Mouse (Mus musculus): ENCODE data around the gene Erfe.
A peak's percentile ranks its signal among the peaks of the same experiment; 100 is the strongest.

Gene Erfe

DNA sequence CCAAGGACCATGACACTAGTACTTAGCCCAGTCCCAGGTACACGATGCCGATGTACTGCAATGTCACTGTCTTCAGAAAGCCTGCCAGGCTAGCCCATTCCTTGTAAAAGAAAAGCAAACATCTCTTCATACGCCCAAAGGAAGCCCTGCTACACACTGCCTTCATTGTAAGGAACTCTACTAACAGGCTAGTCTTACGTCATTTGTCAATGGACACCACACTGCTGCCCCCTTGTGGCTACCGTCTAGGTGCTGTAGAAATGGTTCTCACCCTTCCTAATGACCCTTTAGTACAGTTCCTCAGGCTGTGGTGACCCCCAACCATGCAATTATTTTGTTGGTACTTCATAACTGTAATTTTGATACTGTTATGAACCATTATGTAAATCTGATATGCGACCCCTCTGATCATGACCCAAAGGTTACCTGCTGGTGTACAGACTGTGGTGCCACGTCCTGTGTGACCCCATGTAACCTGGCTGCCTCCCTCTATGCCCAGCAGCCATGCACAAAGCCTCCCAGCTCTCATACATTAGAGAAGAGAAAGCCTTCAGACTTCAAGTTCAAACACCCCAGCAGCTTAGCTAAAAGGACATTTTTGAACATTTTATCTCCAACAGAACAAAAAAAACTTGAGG lies 14.3 kb downstream of the Erfe start:
- peak; percentile 83 for DNase-seq

DNA sequence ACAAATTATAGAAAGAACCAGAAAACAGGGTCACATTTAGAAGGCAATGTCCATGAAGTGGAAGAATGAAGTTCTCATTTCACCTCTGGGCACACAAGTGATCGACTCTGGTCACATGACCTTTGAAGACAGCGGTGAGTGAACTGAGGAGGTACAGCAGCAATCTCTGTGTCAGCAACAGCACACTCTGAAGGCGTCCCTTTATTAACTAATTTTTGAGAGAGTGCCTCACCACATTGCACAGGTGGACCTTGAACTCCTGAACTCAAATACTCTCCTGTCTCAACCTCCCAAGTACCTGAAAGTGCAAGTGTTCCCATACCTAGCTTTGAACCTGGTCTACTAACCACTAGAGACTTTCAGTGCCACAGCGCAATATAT lies 14.9 kb downstream of the Erfe start:
- peak; percentile 59 for DNase-seq

DNA sequence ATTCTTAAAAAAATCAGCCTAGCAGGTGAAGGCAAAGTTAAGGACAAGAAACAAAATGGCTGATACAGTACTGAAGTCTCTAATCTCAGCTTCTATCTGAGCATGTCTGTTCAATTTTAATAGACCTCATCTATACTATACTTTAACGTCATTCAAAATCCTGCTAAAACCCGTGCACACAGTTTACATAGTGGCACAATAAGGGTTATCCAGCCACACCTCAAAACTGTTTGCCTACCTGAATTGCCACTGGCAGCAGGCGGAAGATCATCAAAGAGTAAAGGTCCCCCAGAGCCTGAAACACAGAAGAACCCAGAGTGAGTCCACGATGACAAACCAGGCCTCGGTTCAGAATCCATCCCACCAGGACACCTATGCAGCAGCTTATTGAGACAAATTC lies 24.1 kb downstream of the Erfe start:
- DNase-seq, result no peak

DNA sequence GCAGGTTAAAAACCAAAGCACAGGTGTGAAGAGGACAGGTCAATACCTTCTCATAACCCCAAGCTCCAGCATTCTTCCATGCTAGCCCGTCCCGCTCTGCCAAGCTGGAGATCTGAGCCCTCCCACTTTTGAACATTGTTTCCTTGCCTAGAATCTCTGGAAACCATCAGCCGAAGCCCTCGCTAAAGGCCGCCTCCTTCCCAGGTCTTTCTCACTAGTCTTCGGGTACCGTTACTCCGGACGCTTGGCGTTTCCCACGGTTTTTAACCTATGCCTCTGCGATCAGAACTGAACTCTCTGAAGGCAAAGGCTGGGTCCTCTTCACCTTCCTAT lies 31.7 kb downstream of the Erfe start:
- no peak for DNase-seq

DNA sequence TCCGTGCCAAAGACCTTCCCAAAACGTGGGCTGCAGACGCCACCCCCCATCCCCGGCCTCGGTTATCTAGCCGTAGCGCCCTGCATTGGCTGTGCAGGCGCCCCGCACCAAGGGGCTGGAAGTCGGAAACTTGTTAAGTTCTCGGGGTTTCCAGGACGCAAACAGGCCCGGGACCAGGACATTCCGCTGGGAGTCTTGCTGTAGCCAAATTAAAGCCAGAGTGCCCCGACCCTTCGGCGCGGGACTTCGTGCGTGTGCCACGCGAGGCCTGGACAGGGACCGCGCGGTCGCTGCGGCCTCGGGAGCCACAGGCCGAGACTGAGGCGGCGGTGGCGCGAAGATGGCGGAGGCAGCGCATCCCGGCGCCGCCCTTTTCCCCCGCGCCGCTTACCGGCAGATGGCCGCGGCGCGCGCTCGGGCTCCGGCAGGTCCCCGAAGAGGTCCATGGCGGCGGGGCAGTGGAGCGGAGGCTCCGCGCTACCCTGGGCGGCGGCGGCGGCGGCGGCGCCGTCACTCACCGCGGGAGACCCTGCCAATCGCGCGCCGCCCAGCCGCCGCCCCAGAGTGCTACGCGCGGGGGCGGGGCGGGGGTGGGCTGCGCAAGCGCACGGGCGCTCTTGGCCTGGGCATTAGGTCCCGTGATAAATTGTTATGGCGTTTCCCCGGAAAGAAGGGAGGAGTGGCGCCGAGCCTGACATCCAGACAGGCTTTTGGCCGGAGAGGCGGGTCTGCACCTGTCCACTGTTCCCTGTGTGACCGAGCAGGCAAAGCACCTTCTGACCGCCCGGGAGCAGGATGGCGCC lies 32.2 kb downstream of the Erfe start, which contains the start of gene Ilkap:
Ilkap (minus strand) TSS at position 556 of the 803 bp plus-strand sequence.
- peak; percentile 87 for DNase-seq

DNA sequence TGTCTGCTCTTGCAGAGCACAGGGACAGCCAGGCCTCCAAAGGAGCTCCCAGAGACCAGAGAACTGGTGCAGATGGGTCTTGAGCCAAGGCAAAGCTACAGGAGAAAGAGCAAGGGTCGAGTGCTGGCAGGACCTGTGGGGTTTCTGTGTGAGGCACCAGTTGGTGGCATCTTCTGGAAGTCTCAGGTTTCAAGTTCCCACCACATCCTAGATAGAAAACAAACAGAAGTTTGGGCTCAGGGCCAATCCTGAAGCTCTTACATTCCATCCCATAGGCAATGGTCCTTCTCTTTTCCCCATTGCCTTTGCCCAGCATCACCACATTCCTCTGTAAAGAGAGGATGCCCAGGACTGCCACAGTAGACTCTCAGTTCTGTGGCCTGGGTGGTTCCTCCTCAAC lies 38.7 kb downstream of the Erfe start:
- no peak for DNase-seq

DNA sequence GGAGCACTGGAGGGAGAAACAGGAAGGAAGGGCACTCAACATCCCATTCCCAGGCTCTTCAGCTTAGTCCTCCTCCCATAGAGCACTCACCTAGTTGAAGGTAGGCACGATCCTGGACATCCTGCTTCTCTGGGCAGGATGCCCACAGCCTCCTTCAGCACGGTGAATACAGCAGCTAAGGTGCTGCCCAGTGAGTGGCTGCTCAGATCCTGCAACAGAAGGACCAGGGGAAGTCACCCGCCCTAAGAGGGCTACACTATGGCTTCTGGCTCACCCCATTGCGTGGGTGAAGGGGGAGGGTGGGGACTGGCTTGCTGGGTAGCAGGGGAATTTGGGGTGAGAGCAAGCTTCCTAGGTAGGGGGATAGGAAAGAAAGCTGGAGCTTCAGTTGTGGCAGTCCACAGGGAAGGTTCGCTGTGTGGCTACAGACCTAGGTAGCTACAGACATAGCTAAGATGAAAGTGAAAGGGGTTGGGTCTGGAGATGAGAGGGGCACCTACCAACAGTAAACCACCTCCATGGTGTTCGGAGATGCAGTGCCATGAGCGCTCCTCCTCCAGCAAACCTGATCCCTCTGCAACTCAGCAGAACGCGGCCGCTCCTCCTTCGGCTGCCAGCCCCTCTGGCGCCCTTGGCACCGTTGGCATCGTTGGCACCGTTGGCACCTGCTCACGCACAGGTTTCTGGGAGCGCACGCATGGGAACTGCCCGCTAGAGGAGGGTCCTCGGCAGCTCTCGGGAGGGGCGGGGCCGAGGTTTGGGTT lies 39.4 kb downstream of the Erfe start:
- no peak for DNase-seq

DNA sequence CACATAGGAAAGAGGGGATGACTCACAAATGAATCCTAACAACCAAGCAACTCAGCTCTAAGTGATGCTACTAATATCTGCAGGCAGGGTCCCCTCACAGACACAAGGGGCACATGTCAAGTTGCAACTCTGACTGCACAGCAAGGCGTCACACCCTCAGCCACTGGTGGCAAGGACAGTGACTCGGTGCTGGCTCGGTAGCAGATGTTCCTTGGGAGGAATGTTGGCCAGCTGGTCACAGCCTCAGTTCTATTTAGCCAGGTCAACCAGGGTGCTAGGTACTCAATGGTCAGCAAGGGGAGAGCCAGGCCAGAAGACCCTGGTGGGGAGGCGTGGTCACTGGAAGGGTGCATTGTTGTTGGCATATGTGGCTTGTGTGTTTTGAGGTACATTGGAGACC lies 41.6 kb downstream of the Erfe start:
- DNase-seq, result no peak

DNA sequence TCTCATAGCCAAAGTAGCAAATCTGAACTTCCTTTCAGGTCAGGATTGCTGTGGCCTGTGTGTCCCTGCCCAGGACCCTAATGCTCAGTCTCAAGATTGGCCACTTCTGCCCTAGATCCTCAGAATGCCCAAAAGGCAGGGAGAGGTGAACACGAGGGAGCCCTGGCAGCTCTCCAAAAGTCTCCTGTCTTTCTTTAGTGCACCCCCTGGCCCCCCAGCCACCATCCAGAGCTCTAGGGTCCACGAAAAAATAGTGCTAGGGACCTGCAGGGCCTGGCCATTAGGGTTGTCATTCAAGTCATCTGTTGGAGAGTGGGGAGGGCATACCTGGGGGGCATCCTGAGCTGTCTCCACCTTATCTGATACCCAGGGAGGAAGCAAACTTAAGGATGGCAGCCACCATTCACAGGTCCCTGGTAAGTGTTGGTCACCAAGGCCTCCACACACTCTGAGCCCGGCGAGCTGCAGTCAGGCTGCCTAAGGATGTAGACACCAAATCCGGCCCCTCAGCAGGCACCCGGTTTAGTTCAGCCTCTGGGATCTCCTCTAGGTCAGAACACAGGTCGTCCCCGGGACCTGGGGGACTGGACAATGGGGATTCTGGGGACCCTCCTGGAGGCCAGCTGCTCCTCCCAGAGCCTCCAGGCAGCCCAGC lies 45.5 kb downstream of the Erfe start:
- no peak for DNase-seq

DNA sequence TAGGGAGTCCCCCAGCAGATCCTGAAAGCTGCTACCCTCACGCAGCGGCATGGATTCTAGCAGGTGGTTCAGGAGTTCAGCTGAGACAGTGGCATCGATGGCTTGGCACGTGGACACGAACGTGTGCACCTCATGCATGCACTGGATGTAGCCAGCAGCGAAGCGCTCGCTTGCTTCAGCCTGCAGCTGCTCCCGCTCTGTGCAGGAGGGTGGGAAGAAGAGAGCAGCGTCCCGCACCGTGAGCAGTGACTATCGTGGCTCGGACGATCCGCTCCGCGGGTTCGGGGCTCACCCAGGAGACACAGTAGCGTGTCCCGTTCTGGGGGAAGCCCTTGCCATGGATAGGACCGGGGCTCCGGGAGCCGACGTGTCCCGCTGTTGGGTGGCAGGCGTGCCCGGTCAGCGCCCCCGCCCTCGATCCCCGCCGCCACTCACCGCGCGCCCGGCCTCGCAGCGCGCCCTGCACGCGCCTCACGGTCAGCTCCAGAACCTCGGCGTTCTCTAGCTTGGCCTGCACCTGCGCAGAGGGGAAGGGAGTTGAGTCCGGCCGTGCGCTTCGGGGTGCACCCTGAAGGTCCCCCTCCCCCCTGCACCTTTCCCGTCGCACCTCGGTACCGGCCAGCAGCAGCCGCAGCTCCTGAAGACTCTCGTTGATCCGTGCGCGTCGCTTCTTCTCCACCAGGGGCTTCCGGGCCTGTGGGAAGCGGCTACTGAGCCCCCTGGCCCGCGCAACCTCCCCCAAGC lies 46.2 kb downstream of the Erfe start:
- DNase-seq, result peak; percentile 53

DNA sequence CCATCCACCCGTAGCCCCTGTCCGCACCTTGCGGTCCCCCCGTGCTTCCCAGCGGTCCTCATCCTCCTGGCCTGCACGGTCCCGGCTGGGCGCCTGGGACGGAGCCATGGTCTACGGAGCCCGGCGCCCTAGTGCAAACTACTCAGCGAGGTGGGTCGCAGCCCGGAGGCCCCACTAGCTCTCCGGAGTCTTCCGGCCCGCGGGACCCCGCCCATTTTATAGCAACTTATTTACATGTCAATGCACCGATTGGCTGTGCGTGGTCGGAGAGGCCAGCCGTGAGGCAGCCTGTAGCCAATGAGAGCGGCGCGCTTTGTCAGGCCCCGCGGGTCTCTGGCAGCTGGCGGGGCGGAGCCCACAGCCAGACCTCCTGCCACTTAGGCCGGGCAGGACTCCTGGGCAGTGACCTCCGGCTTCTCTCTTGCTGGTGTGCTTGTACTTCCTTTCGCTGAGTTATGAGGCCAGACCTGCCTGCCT lies 46.8 kb downstream of the Erfe start:
- DNase-seq, result peak; percentile 98

DNA sequence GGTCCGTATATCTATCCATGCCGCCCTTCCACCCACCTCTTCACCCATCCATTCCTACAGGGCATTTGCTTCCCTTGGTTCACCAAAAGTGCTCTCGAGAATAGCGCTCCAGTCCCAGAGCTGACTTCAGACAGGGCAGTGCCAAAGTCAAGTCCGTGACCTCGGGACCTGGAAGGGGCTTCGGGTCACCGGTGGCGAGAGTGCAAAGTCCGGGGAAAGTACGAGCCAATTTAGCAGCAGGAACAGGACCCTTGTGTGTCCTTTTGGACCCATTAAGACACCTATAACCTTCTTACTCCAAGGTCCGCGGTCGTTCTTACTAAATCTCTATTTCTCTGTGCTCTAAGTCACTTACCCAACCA lies 47.3 kb downstream of the Erfe start:
- DNase-seq, result peak; percentile 94

DNA sequence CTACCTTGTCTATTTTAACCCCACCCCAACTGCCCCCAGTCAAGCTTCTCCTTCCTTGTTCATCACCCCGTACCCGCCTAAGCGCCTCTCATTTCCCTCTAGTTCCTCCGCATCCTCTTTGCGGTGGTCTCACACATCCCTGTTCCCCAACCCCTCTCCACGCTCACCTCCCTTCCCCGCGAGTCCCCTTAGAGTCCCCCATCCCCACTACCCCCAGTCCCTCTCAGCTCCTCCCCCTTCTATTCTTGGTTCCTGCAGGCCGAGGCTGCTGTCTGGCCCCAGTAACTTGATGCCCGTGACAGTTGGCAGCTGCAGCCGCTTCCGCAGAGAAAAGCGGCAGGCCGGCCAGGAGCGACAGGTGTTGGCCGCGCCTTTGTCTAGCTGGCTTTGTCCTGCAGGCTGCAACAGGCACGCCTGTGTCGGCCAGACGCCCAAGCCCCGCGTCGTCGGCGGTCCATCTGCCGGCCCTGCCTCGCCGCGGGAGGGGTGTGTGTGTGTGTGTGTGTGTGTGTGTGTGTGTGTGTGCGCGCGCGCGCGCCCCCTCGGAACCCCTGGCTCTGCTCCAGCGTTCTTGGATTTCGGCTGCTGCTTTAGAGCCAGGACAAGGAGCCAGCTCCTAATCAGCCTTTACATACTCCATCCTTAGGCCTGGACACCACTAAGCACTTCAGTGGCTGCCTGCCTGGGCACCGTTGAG lies 47.8 kb downstream of the Erfe start, which contains the start of gene Hes6:
Hes6 (minus strand) TSS at position 141 of the 697 bp plus-strand sequence.
- DNase-seq, result peak; percentile 69

DNA sequence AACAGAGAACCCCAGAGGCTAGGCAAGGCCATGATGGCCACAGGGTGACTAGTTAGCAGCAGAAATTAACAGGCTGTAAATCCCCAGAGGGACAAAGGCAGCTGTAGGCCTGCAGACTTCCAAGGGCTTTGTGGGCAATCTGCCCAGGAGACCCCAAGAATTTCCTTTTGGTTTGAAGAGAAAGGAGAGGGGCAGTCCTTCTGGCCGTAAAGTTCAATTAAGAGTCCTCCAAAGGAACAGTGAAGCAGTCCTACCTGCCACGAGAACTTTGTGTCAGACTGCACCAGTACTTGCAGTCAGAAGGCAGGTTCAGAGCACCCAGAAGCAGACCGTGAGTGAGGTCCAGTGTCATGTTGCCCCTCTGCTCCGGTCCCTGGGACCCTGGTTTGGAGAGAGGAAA lies 48.7 kb downstream of the Erfe start:
- no peak for DNase-seq

DNA sequence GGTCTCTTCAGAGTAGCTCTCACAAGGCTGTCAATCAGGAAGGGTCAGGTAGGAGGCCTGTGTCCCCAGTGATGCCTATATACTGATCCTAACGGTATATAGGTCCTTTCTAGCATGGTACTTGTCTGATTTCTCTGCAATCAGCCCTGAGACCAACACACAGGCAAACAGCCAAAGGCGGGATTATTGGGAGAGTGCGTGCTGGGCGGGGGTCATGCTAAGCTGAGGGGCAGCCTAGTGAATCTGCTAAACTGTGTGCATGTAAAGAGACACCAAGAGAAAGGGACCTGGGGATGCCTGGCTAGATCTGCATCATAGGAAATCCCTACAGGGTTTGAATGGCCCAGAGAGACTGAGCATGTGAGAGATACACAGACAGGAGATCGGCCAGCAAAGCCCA lies 49.1 kb downstream of the Erfe start:
- no peak for DNase-seq

DNA sequence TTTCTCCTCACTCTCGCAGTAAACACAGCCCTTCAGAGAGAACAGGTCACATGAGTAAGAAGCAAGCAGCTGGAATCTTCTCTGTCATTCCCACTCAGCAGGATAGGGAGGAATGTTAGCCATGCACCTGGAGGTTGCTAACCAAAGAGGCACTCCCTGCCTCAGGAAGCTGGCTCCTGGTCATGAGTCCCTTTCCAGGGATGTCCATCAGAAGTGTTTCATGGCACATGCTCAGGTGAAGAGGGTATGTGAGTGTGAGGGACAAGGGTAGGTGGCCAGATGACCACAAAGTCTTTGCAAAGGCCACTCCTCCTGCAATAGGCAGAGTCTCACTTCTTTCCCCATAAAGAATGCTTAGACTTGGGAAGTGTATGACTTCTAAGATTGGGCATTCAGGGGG lies 51.8 kb downstream of the Erfe start:
- DNase-seq, result no peak

DNA sequence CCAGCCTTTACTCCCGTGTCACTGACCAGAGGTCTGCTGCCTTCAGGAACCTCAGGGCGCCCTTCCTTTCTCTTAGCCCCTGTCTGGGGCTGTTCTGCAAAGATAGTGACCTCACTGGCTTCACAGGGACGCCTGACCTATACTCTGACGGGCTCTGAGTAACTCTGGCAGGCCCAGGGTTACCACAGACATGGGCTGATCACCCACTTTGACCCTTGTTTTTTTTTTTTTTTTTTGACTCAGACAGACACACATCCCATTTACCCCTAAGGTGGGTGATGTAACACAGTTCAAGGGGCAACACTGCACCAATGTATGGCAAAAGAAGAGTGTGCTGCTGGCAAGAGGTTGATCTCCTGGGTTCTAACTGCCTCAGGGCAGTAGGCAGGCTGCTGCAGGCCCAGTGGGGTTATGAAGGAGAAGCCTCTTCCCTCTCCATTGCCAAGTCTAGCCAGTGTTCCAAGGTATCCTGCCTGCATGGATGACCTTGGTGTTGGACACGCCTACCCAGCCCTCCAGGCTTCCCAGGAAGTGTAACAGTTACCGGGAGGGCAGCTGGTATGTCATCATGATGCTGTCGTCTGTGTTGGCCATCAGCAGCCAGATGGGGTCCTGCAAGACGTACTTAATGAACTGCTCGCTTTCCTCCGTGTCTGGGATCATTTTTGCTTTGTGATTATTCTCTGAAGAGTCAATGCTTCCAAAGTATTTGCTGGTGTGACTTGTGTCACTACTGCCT lies 53.8 kb downstream of the Erfe start:
- DNase-seq, result no peak

DNA sequence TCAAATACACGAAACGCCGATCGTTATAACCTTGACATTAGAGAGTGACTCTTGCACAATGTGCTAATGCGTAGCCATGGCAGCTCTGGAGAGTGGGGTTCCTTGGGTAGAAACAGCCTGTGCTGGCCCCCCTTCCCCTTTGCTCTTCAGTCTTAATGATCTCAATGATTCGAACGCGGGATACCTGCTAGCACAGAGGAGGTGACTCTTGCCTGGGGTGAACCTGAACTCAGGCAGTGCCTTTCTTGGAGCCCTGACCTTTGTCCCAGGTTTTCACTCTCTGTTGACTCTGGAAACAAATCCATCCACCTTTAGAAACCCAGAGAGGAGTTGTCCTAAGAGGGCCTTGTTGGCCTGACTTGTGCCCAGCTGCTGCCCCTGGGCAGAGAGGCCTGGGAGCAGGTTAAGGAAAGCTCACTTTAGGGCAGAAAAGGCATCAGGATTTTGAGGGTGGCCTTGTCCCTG lies 54.4 kb downstream of the Erfe start:
- peak; percentile 59 for DNase-seq
